Mouse (Mus musculus) cortical plate, adult 2 months (tissue): ENCODE results near the gene Rrbp1. TPM values are rescaled to one million over a fixed set of nuclear protein-coding genes. Genes with fewer than 3 reads are reported as not detected.

ENCODE experiments used
- H3K27ac ChIP-seq: fragments of 200-500 bp; 2 replicates; pipeline ENCODE4 v1.5.1; 2012; ENCODE audit warnings: low read length, control low read depth, inconsistent platforms; ENCODE audit not compliant: insufficient read depth
- H3K4me1 ChIP-seq: fragments of 200-500 bp; 2 replicates; pipeline ENCODE4 v1.6.1; 2011; ENCODE audit warnings: low read length; ENCODE audit not compliant: control insufficient read depth, insufficient read depth
- H3K4me3 ChIP-seq: fragments of 200-500 bp; 2 replicates; pipeline ENCODE4 v1.5.1; 2011; ENCODE audit warnings: mild to moderate bottlenecking, low read length, control low read depth; ENCODE audit not compliant: insufficient read depth
- CTCF ChIP-seq: fragments of 200-500 bp; IDR thresholded peaks from 2 replicates; pipeline ENCODE4 v1.5.1; 2011; ENCODE audit warnings: mild to moderate bottlenecking, control low read depth, low read length; ENCODE audit not compliant: insufficient read depth; ENCODE audit errors: extremely low read depth
- POLR2A ChIP-seq: fragments of 200-500 bp; IDR thresholded peaks from 2 replicates; pipeline ENCODE4 v1.6.1; 2011; ENCODE audit warnings: mild to moderate bottlenecking, low read length, control low read depth; ENCODE audit not compliant: insufficient read depth; ENCODE audit errors: extremely low read depth
- polyA plus RNA-seq: library from polyadenylated mRNA; depleted of rRNA; stranded (reverse); fragments of >200 nt; gene quantifications from 2 replicates; pipeline ENCODE4 v1.2.3, GENCODE M21; 2012; rRNA removed

Rrbp1 gene
- polyA plus RNA-seq, 1 experiment, result 58.0 TPM

GRCm38 (mm10) chr2:143914221-143914620 is 96.8 kb downstream of the Rrbp1 start:
- TF ChIP-seq CTCF, result no peak
- no peak for TF ChIP-seq POLR2A
- Histone ChIP-seq H3K27ac (no peak overlapping the region), H3K4me1 (peaks cover 1% of the 10 kb centered on the region; the same call in 1 of the 2 replicates), H3K4me3 (peak overlapping the region; percentile 62)

- TF ChIP-seq POLR2A, result no peak
- peaks cover 1% of the 10 kb centered on the region; the same call in 1 of the 2 replicates for H3K4me1 ChIP-seq
These were observed 98.9 kb downstream of the Rrbp1 start for GRCm38 (mm10) chr2:143912199-143912598.

GRCm38 (mm10) chr2:143909230-143909629 is 101.8 kb downstream of the Rrbp1 start:
- Histone ChIP-seq H3K4me3 (no peak overlapping the region), H3K27ac (no peak overlapping the region), H3K4me1 (no peaks in the 10 kb centered on the region)
- TF ChIP-seq POLR2A (no peak), CTCF (no peak)

More at GRCm38 (mm10) chr2:143912199-143912598, 98.9 kb downstream of the Rrbp1 start:
- no peak overlapping the region for H3K4me3 ChIP-seq
- no peak overlapping the region for H3K27ac ChIP-seq

- no peaks in the 10 kb centered on the region for H3K4me1 ChIP-seq
- H3K4me3 ChIP-seq, result no peak overlapping the region
- no peak for TF ChIP-seq CTCF
- TF ChIP-seq POLR2A, result no peak
- H3K27ac ChIP-seq, result no peak overlapping the region
These were observed 106.2 kb downstream of the Rrbp1 start for GRCm38 (mm10) chr2:143904896-143905295.

GRCm38 (mm10) chr2:143903376-143904045 is 107.6 kb downstream of the Rrbp1 start:
- Histone ChIP-seq H3K4me3 (no peak overlapping the region), H3K4me1 (no peaks in the 10 kb centered on the region), H3K27ac (no peak overlapping the region)
- TF ChIP-seq CTCF (no peak), POLR2A (no peak)

- Histone ChIP-seq H3K4me3 (no peak overlapping the region), H3K27ac (no peak overlapping the region), H3K4me1 (no peaks in the 10 kb centered on the region)
- TF ChIP-seq POLR2A (no peak), CTCF (no peak)
These were observed 110.2 kb downstream of the Rrbp1 start for GRCm38 (mm10) chr2:143900821-143901351.

GRCm38 (mm10) chr2:143899470-143900220 is 111.4 kb downstream of the Rrbp1 start:
- H3K4me1 ChIP-seq, result no peaks in the 10 kb centered on the region
- H3K4me3 ChIP-seq, result no peak overlapping the region
- TF ChIP-seq CTCF (no peak), POLR2A (no peak)
- no peak overlapping the region for H3K27ac ChIP-seq

Other genes with a start within 250 kb of the Rrbp1 start
- 0.81 and 0.98 TPM in 2 replicates for gene Bfsp1, start 148.1 kb downstream of the Rrbp1 start, polyA plus RNA-seq
- 128 and 132 TPM in 2 replicates for gene Dstn, start 95.9 kb downstream of the Rrbp1 start, polyA plus RNA-seq
- gene Banf2, start 21.8 kb upstream of the Rrbp1 start, polyA plus RNA-seq, result not detected in 2 replicates